In genomic region chr3:88619113-88620097, GRCm38 (mm10) we compare ENCODE assay signal across 11 mouse cellular contexts. TPM values are rescaled to one million over a fixed set of nuclear protein-coding genes. Genes with fewer than 3 reads are reported as not detected.
DNase-seq lines count a peak whose midpoint lies in the region; ATAC-seq and TF ChIP-seq lines count a peak whose summit lies in the region.
"Had no signal": no experiment of that assay in that cellular context is flagged by ENCODE, and none has a peak within 500 bp of the region (broad histone marks: within the 10 kb centered on the region; RNA-seq: fewer than 3 reads in every experiment).

No protein-coding gene starts in this region.

- peak; percentile 70 to 85 for DNase-seq in cerebellum, adult 18-20 months
- DNase-seq in cerebellum, adult 8-10 months, result no peak
- no peak for DNase-seq in midbrain, embryonic 10.5 days (ENCODE audit: low spot score)
- no peak for DNase-seq in midbrain, embryonic 11.5 days (ENCODE audit: low spot score, missing footprints)
- no peak for DNase-seq in liver, postnatal 0 days
- DNase-seq in frontal cortex, postnatal 25 days (ENCODE audit: low spot score in 2 of 2), result no peak
- DNase-seq in layer of hippocampus, postnatal 36 days, result no peak

- H3K4me3 ChIP-seq in midbrain, embryonic 10.5 days, result no peak overlapping the region; the same call in 1 of the 2 replicates
- no peak overlapping the region for H3K4me3 ChIP-seq in midbrain, embryonic 11.5 days (ENCODE audit: low read depth, low read length)
- H3K4me3 ChIP-seq in heart, embryonic 15.5 days, result 0 out of 2 replicates have a peak overlapping the region, but pooled peaks have one; percentile 12
- no peak overlapping the region for H3K4me3 ChIP-seq in liver, postnatal 0 days (ENCODE audit: low read depth, low read length)

- 38% methylated on average over 9 of the region's 9 CpGs for WGBS in midbrain, embryonic 10.5 days
- WGBS in midbrain, embryonic 11.5 days, result 27% methylated on average over 9 of the region's 9 CpGs
- 48% methylated on average over 9 of the region's 9 CpGs for WGBS in heart, embryonic 15.5 days
- WGBS in liver, postnatal 0 days (ENCODE audit: insufficient replicate concordance), result 58% methylated on average over 9 of the region's 9 CpGs

- no peak for TF ChIP-seq EP300 in liver, postnatal 0 days (IDR thresholded peaks at IDR 0.05; ENCODE audit: low read depth)

- H3K27ac ChIP-seq in midbrain, embryonic 10.5 days (replicated peaks), result 0 out of 2 replicates have a peak overlapping the region, but pooled peaks have one; percentile 9
- no peak overlapping the region for H3K27ac ChIP-seq in midbrain, embryonic 11.5 days (ENCODE audit: low read depth, low read length)
- H3K27ac ChIP-seq in heart, embryonic 15.5 days, result peak overlapping the region; percentile 94
- 0 out of 2 replicates have a peak overlapping the region, but pooled peaks have one; percentile 5 for H3K27ac ChIP-seq in liver, postnatal 0 days (ENCODE audit: low read depth)

- H3K4me1 ChIP-seq in midbrain, embryonic 10.5 days, result peaks cover 63% of the 10 kb centered on the region
- peaks cover 22% of the 10 kb centered on the region for H3K4me1 ChIP-seq in midbrain, embryonic 11.5 days (ENCODE audit: control insufficient read depth, insufficient read depth, low read length)
- H3K4me1 ChIP-seq in heart, embryonic 15.5 days (replicated peaks), result peaks cover 70% of the 10 kb centered on the region
- peaks cover 58% of the 10 kb centered on the region for H3K4me1 ChIP-seq in liver, postnatal 0 days (ENCODE audit: insufficient read depth)

- peaks cover 2% of the 10 kb centered on the region for H3K36me3 ChIP-seq in midbrain, embryonic 10.5 days
- H3K36me3 ChIP-seq in midbrain, embryonic 11.5 days (ENCODE audit: control insufficient read depth, insufficient read depth, low read length), result no peaks in the 10 kb centered on the region
- no peaks in the 10 kb centered on the region for H3K36me3 ChIP-seq in heart, embryonic 15.5 days
- H3K36me3 ChIP-seq in liver, postnatal 0 days (replicated peaks; ENCODE audit: insufficient read depth, low read length), result no peaks in the 10 kb centered on the region
- H3K36me3 ChIP-seq: midbrain, embryonic 12.5 days had no signal

- H3K4me2 ChIP-seq in midbrain, embryonic 11.5 days, result no peak overlapping the region
- peak overlapping the region; percentile 88 for H3K4me2 ChIP-seq in heart, embryonic 15.5 days
- H3K4me2 ChIP-seq in liver, postnatal 0 days (ENCODE audit: low read depth, low read length), result peak overlapping the region; percentile 100; the same call in 1 of the 2 replicates

- no peak overlapping the region for H3K9ac ChIP-seq in midbrain, embryonic 11.5 days (ENCODE audit: low read length)
- peak overlapping the region; percentile 76; the same call in 1 of the 2 replicates for H3K9ac ChIP-seq in heart, embryonic 15.5 days
- H3K9ac ChIP-seq in liver, postnatal 0 days (replicated peaks), result no peak overlapping the region

- peaks cover 28% of the 10 kb centered on the region; the same call in 1 of the 2 replicates for H3K27me3 ChIP-seq in midbrain, embryonic 10.5 days (ENCODE audit: low read depth, poor library complexity, severe bottlenecking)
- H3K27me3 ChIP-seq in midbrain, embryonic 11.5 days (ENCODE audit: control insufficient read depth, insufficient read depth, low read length), result no peaks in the 10 kb centered on the region
- H3K27me3 ChIP-seq in heart, embryonic 15.5 days, result no peaks in the 10 kb centered on the region
- no peaks in the 10 kb centered on the region for H3K27me3 ChIP-seq in liver, postnatal 0 days (ENCODE audit: insufficient read depth, low read length)

- no peak for ATAC-seq in midbrain, embryonic 11.5 days (ENCODE audit: low FRiP score)
- peak; percentile 10 for ATAC-seq in heart, embryonic 15.5 days (replicated peaks; ENCODE audit: insufficient number of reproducible peaks, insufficient read depth, low FRiP score, low read depth)
- ATAC-seq in liver, postnatal 0 days, result no peak
- ATAC-seq: intestine, embryonic 16.5 days had no signal

- no peaks in the 10 kb centered on the region for H3K9me3 ChIP-seq in midbrain, embryonic 10.5 days (replicated peaks)
- no peaks in the 10 kb centered on the region for H3K9me3 ChIP-seq in midbrain, embryonic 11.5 days (ENCODE audit: control insufficient read depth, low read length)
- no peaks in the 10 kb centered on the region for H3K9me3 ChIP-seq in heart, embryonic 15.5 days (replicated peaks)
- no peaks in the 10 kb centered on the region for H3K9me3 ChIP-seq in liver, postnatal 0 days (ENCODE audit: low read length)
- H3K9me3 ChIP-seq: midbrain, embryonic 12.5 days had no signal

- TF ChIP-seq CTCF in liver, postnatal 0 days (IDR thresholded peaks at IDR 0.05; ENCODE audit: low read depth), result no peak

RNA-seq across cellular contexts. Expression of gene Arhgef2, which starts 13.6 kb away (rescaled TPM):
- polyA plus RNA-seq in midbrain, embryonic 10.5 days (2016; fragmentation: Nextera tagmentation; extraction: Ambion mirVana), result 82.2 and 106 TPM in 2 replicates
- 99.0 and 117 TPM in 2 replicates for polyA plus RNA-seq in midbrain, embryonic 11.5 days (2014; fragmentation: Nextera tagmentation; extraction: Ambion mirVana)
- polyA plus RNA-seq in heart, embryonic 15.5 days (2015; fragmentation: Nextera tagmentation; extraction: Ambion mirVana), result 72.8 and 82.5 TPM in 2 replicates
- 13.7 and 13.8 TPM in 2 replicates for polyA plus RNA-seq in liver, postnatal 0 days (2015; fragmentation: Nextera tagmentation; extraction: Ambion mirVana)
- total RNA-seq in layer of hippocampus, postnatal 36 days (2021), result 100 to 1,000 TPM; 250 to 265 TPM

RNA-seq across cellular contexts. Expression of gene Rxfp4, which starts 33.5 kb away (rescaled TPM):
- polyA plus RNA-seq in midbrain, embryonic 10.5 days (2016; fragmentation: Nextera tagmentation; extraction: Ambion mirVana), result not detected in 2 replicates
- polyA plus RNA-seq in midbrain, embryonic 11.5 days (2014; fragmentation: Nextera tagmentation; extraction: Ambion mirVana), result 0.14 TPM in 1 of 2 replicates, not detected in the other
- not detected in 2 replicates for polyA plus RNA-seq in heart, embryonic 15.5 days (2015; fragmentation: Nextera tagmentation; extraction: Ambion mirVana)
- not detected in 2 replicates for polyA plus RNA-seq in liver, postnatal 0 days (2015; fragmentation: Nextera tagmentation; extraction: Ambion mirVana)
- total RNA-seq in layer of hippocampus, postnatal 36 days (2021), result not detected
- polyA plus RNA-seq: brain, embryonic 14.5 days; intestine, embryonic 16.5 days; midbrain, embryonic 12.5 days had no signal

RNA-seq across cellular contexts. Expression of gene Ssr2, which starts 43.7 kb away (rescaled TPM):
- polyA plus RNA-seq in midbrain, embryonic 10.5 days (2016; fragmentation: Nextera tagmentation; extraction: Ambion mirVana), result 201 and 207 TPM in 2 replicates
- polyA plus RNA-seq in midbrain, embryonic 11.5 days (2014; fragmentation: Nextera tagmentation; extraction: Ambion mirVana), result 154 and 157 TPM in 2 replicates
- polyA plus RNA-seq in heart, embryonic 15.5 days (2015; fragmentation: Nextera tagmentation; extraction: Ambion mirVana), result 164 and 178 TPM in 2 replicates
- 141 and 155 TPM in 2 replicates for polyA plus RNA-seq in liver, postnatal 0 days (2015; fragmentation: Nextera tagmentation; extraction: Ambion mirVana)
- total RNA-seq in layer of hippocampus, postnatal 36 days (2021), result 10 to 100 TPM; 97.1 to 98.9 TPM

Comparison
In these comparisons a context has a peak if more than half of its experiments do, and no peak if none do; other contexts are left out.
1. DNase-seq: peak in cerebellum, adult 18-20 months (2 of 2); none in cerebellum, adult 8-10 months (single experiment), midbrain, embryonic 10.5 days (single experiment), midbrain, embryonic 11.5 days (single experiment), liver, postnatal 0 days (single experiment), frontal cortex, postnatal 25 days (0 of 2) and layer of hippocampus, postnatal 36 days (0 of 2).